Mouse (Mus musculus) thymus, adult 2 months (tissue): ENCODE measurements around the gene Atp2b2. TPM values are rescaled to one million over a fixed set of nuclear protein-coding genes. Genes with fewer than 3 reads are reported as not detected.

Experiments
- DNase-seq: peaks from one replicate; pipeline ENCODE4 v3.0.0; 2021
- H3K27ac ChIP-seq: fragments of 200-500 bp; 2 replicates; pipeline ENCODE4 v1.5.1; 2012; ENCODE audit warnings: low read length, control low read depth; ENCODE audit not compliant: control insufficient read depth, insufficient read depth
- H3K27me3 ChIP-seq: fragments of 200-500 bp; 2 replicates; pipeline ENCODE4 v1.6.1; 2012; ENCODE audit warnings: mild to moderate bottlenecking, low read length, moderate library complexity, mixed read lengths; ENCODE audit not compliant: control insufficient read depth, insufficient read depth
- H3K36me3 ChIP-seq: fragments of 200-500 bp; 2 replicates; pipeline ENCODE4 v1.6.1; 2012; ENCODE audit warnings: mild to moderate bottlenecking, low read length, moderate library complexity; ENCODE audit not compliant: control insufficient read depth, insufficient read depth
- H3K4me1 ChIP-seq: fragments of 200-500 bp; replicated peaks from 2 replicates; pipeline ENCODE4 v1.6.1; 2012; ENCODE audit warnings: low read length; ENCODE audit not compliant: control insufficient read depth, insufficient read depth
- H3K4me3 ChIP-seq: fragments of 200-500 bp; 2 replicates; pipeline ENCODE4 v1.5.1; 2012; ENCODE audit warnings: mild to moderate bottlenecking, low read length, control low read depth, moderate library complexity; ENCODE audit not compliant: control insufficient read depth, insufficient read depth
- CTCF ChIP-seq: fragments of 200-500 bp; IDR thresholded peaks from 2 replicates; pipeline ENCODE4 v1.5.1; 2012; ENCODE audit warnings: mild to moderate bottlenecking, control low read depth, low read length, moderate library complexity, borderline replicate concordance; ENCODE audit not compliant: control insufficient read depth, poor library complexity, insufficient read depth; ENCODE audit errors: extremely low read depth
- POLR2A ChIP-seq: fragments of 200-500 bp; IDR thresholded peaks from 2 replicates; pipeline ENCODE4 v1.6.1; 2012; ENCODE audit warnings: mild to moderate bottlenecking, low read length, control low read depth, moderate library complexity; ENCODE audit not compliant: control insufficient read depth, poor library complexity, insufficient read depth; ENCODE audit errors: extremely low read depth
- WGBS: fragments of 180-500 bp; shearing (Covaris S2); methylation state at CpG from one replicate; pipeline ENCODE4 v1.1.7; 2018; 5-methylcytosine and 5-hydroxymethylcytosine counted together
- polyA plus RNA-seq: library from polyadenylated mRNA; depleted of rRNA; stranded (reverse); fragments of >200 nt; gene quantifications from 2 replicates; pipeline ENCODE4 v1.2.3, GENCODE M21; 2012

Atp2b2 gene
- polyA plus RNA-seq, 1 experiment = 0.23 TPM

GRCm38 (mm10) chr6:113986671-113987070 is 55.7 kb downstream of the Atp2b2 start:
- Histone ChIP-seq H3K4me3 (no peak overlapping the region), H3K27ac (no peak overlapping the region), H3K36me3 (no peaks in the 10 kb centered on the region), H3K27me3 (no peaks in the 10 kb centered on the region), H3K4me1 (no peaks in the 10 kb centered on the region)
- no peak for TF ChIP-seq POLR2A
- TF ChIP-seq CTCF = no peak
- DNase-seq = no peak
- WGBS = 74% methylated on average over 4 of the region's 4 CpGs

- Histone ChIP-seq H3K4me1 (no peaks in the 10 kb centered on the region), H3K36me3 (no peaks in the 10 kb centered on the region), H3K27ac (no peak overlapping the region), H3K27me3 (no peaks in the 10 kb centered on the region), H3K4me3 (no peak overlapping the region)
- WGBS = 91% methylated on average over 8 of the region's 8 CpGs
- DNase-seq = no peak
- no peak for TF ChIP-seq POLR2A
- TF ChIP-seq CTCF = no peak
These were observed 63.7 kb downstream of the Atp2b2 start for GRCm38 (mm10) chr6:113978673-113979072.

DNA sequence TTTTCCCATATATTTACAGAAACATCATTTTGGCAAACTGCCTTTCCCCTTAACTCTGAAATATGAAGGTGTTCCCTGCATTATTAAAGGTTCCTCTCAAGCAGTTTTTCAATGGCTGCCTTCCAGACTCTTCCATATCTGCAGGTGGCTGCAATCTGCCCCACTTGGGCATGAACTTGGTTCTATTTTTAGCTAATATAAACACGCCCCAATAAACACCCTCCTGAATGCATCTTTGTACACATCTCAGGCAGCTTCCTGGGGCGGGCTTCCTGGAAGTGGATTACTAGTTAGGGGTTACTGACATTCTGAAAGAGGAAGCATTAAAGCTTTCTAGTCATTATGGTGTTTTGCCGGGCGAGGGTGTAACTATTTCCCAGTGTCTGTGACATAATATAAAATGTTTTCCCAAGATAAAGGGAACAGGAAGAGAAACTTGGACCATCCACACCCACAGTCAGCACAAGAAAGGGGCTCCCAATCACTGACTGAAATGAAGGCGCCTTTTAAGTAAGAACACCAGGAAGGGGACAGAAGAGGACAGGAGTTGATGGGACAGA is 64.2 kb downstream of the Atp2b2 start:
- Histone ChIP-seq H3K27me3 (no peaks in the 10 kb centered on the region), H3K27ac (no peak overlapping the region), H3K36me3 (no peaks in the 10 kb centered on the region), H3K4me1 (no peaks in the 10 kb centered on the region), H3K4me3 (no peak overlapping the region)
- TF ChIP-seq CTCF (no peak), POLR2A (no peak)
- DNase-seq = no peak
- WGBS = 35% methylated on average over 5 of the region's 5 CpGs

- no peak for TF ChIP-seq POLR2A
- TF ChIP-seq CTCF = no peak
- no peaks in the 10 kb centered on the region for H3K4me1 ChIP-seq
- 79% methylated on average over 2 of the region's 2 CpGs for WGBS
These were observed 71.5 kb downstream of the Atp2b2 start for GRCm38 (mm10) chr6:113970900-113971299.

GRCm38 (mm10) chr6:113970464-113970863 is 71.9 kb downstream of the Atp2b2 start:
- H3K27ac ChIP-seq = no peak overlapping the region
- DNase-seq = no peak
- H3K36me3 ChIP-seq = no peaks in the 10 kb centered on the region
- H3K4me3 ChIP-seq = no peak overlapping the region
- 65% methylated on average over 9 of the region's 9 CpGs for WGBS
- TF ChIP-seq POLR2A (no peak), CTCF (no peak)
- H3K4me1 ChIP-seq = no peaks in the 10 kb centered on the region
- H3K27me3 ChIP-seq = no peaks in the 10 kb centered on the region

More at GRCm38 (mm10) chr6:113970900-113971299, 71.5 kb downstream of the Atp2b2 start:
- Histone ChIP-seq H3K27me3 (no peaks in the 10 kb centered on the region), H3K36me3 (no peaks in the 10 kb centered on the region), H3K27ac (no peak overlapping the region), H3K4me3 (no peak overlapping the region)
- DNase-seq = no peak

- H3K36me3 ChIP-seq = no peaks in the 10 kb centered on the region
These were observed 72.7 kb downstream of the Atp2b2 start for GRCm38 (mm10) chr6:113969751-113970150.

DNA sequence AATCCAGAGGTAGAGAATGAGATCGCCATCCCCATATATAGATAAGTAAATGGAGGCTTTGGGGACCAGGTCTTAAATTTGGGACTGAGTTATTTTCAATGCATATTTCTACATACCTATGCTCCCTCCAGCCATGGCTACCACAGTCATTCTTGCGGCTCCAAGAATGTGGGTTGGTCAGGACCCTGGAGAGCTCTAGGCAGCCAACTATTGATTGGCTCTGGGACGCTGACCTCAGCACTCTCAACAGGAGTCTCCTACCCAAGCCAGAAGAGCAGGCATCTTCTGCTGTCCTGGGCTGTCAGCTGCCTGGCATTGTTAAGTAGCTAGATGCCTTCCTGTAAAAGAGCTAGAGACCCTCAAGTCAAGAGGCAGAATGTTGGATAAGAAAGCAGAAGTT is 79.6 kb downstream of the Atp2b2 start:
- TF ChIP-seq CTCF (no peak), POLR2A (no peak)
- WGBS = 8% methylated on average over 3 of the region's 3 CpGs
- Histone ChIP-seq H3K4me1 (no peaks in the 10 kb centered on the region), H3K36me3 (no peaks in the 10 kb centered on the region), H3K27me3 (no peaks in the 10 kb centered on the region), H3K4me3 (no peak overlapping the region), H3K27ac (no peak overlapping the region)
- DNase-seq = no peak

More at GRCm38 (mm10) chr6:113969751-113970150, 72.7 kb downstream of the Atp2b2 start:
- WGBS = 61% methylated on average over 3 of the region's 3 CpGs
- Histone ChIP-seq H3K27ac (no peak overlapping the region), H3K4me1 (no peaks in the 10 kb centered on the region), H3K27me3 (no peaks in the 10 kb centered on the region), H3K4me3 (no peak overlapping the region)
- DNase-seq = no peak
- TF ChIP-seq CTCF (no peak), POLR2A (no peak)
